Mouse (Mus musculus) G1E (cell line): ENCODE measurements around the gene Pim1. TPM values are rescaled to one million over a fixed set of nuclear protein-coding genes. Genes with fewer than 3 reads are reported as not detected.

Experiments used
- ATAC-seq: 2 replicates; pipeline ENCODE4 v1.8.0; 2016; ENCODE audit warnings: mild to moderate bottlenecking; ENCODE audit not compliant: insufficient number of reproducible peaks, poor library complexity, low FRiP score, severe bottlenecking; ENCODE audit errors: extremely low read depth
- DNase-seq: peaks from one replicate; pipeline ENCODE4 v3.0.0; 2012; ENCODE audit warnings: low spot score
- H3K27me3 ChIP-seq: 2 replicates; pipeline ENCODE4 v1.6.1; 2012; ENCODE audit warnings: mild to moderate bottlenecking, low read length, inconsistent platforms; ENCODE audit not compliant: insufficient read depth
- H3K36me3 ChIP-seq: replicated peaks from 2 replicates; pipeline ENCODE3; 2012; ENCODE audit warnings: mild to moderate bottlenecking, inconsistent platforms
- H3K4me1 ChIP-seq: 2 replicates; pipeline ENCODE4 v1.6.1; 2012; ENCODE audit warnings: low read depth, low read length, inconsistent platforms, mixed read lengths; ENCODE audit not compliant: insufficient read depth
- H3K4me3 ChIP-seq: 2 replicates; pipeline ENCODE4 v1.5.1; 2012; ENCODE audit warnings: low read depth, mild to moderate bottlenecking, inconsistent platforms, low read length, moderate library complexity, mixed read lengths
- H3K9me3 ChIP-seq: replicated peaks from 2 replicates; pipeline ENCODE4 v1.6.1; 2012; ENCODE audit warnings: inconsistent platforms
- CTCF ChIP-seq: IDR thresholded peaks from 2 replicates; pipeline ENCODE4 v1.5.1; 2012; ENCODE audit warnings: low read depth, low read length, inconsistent platforms, mixed read lengths
- GATA1 ChIP-seq: IDR thresholded peaks from 2 replicates; pipeline ENCODE4 v1.6.1; 2012; ENCODE audit warnings: borderline replicate concordance, low read length, inconsistent platforms, mixed read lengths
- GATA2 ChIP-seq: IDR thresholded peaks from 2 replicates; pipeline ENCODE4 v1.6.1; 2012; ENCODE audit warnings: low read depth, low read length, inconsistent platforms, borderline replicate concordance
- POLR2AphosphoS5 ChIP-seq: IDR thresholded peaks from 2 replicates; pipeline ENCODE4 v1.6.1; 2012; ENCODE audit warnings: low read depth, low read length, inconsistent platforms; ENCODE audit not compliant: insufficient replicate concordance
- TAL1 ChIP-seq: conservative IDR thresholded peaks from 2 replicates; pipeline ENCODE4 v1.6.1; 2012; ENCODE audit warnings: low read depth, low read length, inconsistent platforms, mixed read lengths
- polyA plus RNA-seq: library from polyadenylated mRNA; stranded (reverse); fragments of >175 nt; gene quantifications from 2 replicates; pipeline ENCODE4 v1.2.3, GENCODE M21; 2012
- total RNA-seq, 2 experiments: library from RNA; stranded (forward) in 1 of 2; stranded (reverse) in 1 of 2; fragments of 200-1000 nt in 1 of 2; fragments of >200 nt in 1 of 2; fragmentation: Nextera tagmentation in 1 of 2; gene quantifications; 2 replicates each; pipeline ENCODE4 v1.2.3; 2014 to 2017

Gene Pim1
- total and polyA plus RNA-seq, 3 experiments, result 123 to 174 (median 151) TPM

DNA sequence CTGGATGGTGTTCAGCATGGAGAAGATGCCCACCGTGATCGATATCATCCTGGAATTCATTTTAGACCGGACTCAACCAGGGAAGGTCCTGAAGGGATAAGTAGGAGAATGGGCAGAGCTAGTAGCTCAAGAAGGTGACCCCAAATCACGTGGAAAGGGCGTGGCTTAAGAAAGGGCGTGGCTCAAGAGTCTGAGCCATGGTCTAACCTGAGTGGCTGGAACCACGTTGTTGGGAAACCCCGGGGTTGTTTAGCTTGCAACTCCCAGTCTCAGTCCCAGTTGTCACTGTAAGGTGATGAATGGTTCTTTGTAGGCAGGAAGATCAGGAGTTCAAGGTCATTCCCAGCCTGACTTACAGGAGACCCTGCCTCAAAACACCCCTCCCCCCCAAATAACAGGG is 29.2 kb downstream of the Pim1 start:
- Histone ChIP-seq H3K27me3 (no peaks in the 10 kb centered on the region; the same call in 1 of the 2 replicates), H3K36me3 (no peaks in the 10 kb centered on the region), H3K9me3 (peaks cover 5% of the 10 kb centered on the region; the same call in 1 of the 2 replicates), H3K4me1 (peaks cover 25% of the 10 kb centered on the region), H3K4me3 (no peak overlapping the region)
- no peak for DNase-seq
- TF ChIP-seq CTCF, result no peak
- no peak for TF ChIP-seq GATA2
- ATAC-seq, result no peak

DNA sequence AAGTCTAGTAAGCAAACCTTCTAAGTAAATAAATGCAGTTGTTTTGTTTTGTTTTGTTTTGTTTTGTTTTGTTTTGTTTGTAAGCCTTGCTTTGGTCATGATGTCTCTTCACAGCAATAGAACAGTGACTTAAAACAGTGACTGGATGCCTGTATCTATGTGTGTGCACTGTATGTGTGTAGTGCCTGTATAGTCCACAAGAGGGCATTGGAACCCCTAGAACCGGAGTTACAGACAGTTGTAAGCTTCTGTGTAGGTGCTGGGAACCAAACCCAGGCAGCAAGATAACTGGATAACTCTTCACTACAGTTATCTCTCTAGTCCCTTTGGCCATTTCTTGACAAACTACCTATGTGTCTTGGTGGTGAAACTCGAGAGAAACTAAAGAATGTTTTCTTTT is 35.1 kb downstream of the Pim1 start:
- ATAC-seq, result no peak
- TF ChIP-seq GATA1 (no peak), GATA2 (no peak), POLR2AphosphoS5 (no peak), TAL1 (no peak), CTCF (no peak)
- no peak overlapping the region for H3K4me3 ChIP-seq
- no peaks in the 10 kb centered on the region; the same call in 1 of the 2 replicates for H3K4me1 ChIP-seq
- peaks cover 16% of the 10 kb centered on the region for H3K9me3 ChIP-seq
- peaks cover 7% of the 10 kb centered on the region for H3K27me3 ChIP-seq
- H3K36me3 ChIP-seq, result no peaks in the 10 kb centered on the region
- DNase-seq, result no peak

DNA sequence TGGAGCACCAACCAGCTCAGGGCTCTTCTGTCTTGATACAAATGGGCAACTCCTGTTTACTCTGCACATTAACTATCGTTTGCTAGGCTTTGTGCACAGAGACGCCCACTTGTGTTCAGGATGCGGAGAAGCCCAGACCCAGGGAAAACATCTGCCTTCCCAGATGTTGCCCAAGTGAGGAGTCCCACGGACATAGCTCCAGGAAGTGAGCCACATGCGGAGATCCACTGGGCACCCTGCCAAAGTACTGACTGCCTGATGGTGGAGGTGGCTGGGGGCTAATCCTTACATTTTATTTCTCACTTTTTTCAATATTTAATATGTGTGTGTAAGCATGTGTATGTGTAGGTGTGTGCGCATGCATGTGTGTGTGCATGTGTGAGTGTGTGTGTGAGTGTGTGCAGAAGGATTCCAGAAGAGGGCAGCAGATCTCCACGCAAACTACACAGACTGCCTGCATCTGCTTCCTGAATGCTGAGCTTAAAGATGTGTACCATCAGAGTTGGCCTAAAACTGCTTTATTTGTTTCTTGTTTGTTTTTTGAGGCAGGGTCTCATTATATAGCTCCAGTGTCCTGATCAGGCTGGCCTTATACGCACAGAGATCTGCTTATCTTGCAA is 38.1 kb downstream of the Pim1 start:
- Histone ChIP-seq H3K4me1 (no peaks in the 10 kb centered on the region; the same call in none of the 2 replicates), H3K9me3 (peaks cover 16% of the 10 kb centered on the region), H3K27me3 (peaks cover 10% of the 10 kb centered on the region; the same call in 1 of the 2 replicates), H3K4me3 (no peak overlapping the region), H3K36me3 (no peaks in the 10 kb centered on the region)
- DNase-seq, result no peak
- TF ChIP-seq GATA2, result no peak
- TF ChIP-seq CTCF, result 0 out of 2 replicates have a peak, but pooled peaks have one; percentile 19
- no peak for ATAC-seq

DNA sequence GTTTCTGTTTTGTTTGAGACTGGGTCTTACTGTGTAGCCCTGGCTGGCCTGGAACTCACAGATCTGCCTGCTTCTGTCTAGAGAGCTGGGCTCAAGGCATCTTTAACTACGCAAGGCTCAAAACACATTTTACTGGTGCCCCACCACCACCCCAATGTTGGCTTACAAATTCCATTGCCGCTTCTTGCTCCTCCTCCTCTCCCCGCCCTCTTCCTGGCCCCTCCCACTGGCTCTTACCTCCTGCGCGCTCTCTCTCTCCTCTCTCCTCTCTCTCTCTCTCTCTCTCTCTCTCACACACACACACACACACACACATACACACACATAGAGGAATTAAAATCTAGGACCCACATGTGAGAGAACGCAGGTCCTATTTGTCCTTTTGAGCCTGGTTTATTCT is 40.0 kb downstream of the Pim1 start:
- TF ChIP-seq POLR2AphosphoS5 (no peak), CTCF (no peak), GATA1 (no peak), GATA2 (no peak), TAL1 (no peak)
- H3K9me3 ChIP-seq, result peaks cover 13% of the 10 kb centered on the region
- H3K27me3 ChIP-seq, result peaks cover 16% of the 10 kb centered on the region
- H3K4me1 ChIP-seq, result no peaks in the 10 kb centered on the region; the same call in none of the 2 replicates
- no peaks in the 10 kb centered on the region for H3K36me3 ChIP-seq
- H3K4me3 ChIP-seq, result no peak overlapping the region
- ATAC-seq (no peak), DNase-seq (no peak)

DNA sequence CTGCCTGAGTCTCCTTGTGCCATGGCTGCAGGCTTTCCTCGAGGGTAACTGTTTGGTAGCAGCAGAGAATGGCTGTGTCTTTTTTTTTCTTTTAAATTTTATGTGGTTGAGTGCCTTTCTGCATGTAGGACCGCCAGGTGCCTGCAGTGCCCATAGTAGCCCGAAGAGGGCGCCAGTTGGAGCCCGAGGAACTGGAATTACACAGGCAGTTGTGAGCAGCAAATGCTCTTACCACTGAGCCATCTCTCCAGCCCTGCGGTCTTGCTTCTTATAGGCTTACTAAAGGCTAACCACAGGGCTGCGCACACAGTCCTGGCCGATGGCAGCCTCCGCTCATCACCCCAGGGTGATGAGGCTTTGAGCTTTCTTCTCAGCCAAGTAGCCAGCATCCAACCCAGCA is 40.7 kb downstream of the Pim1 start:
- TF ChIP-seq CTCF, result no peak
- TF ChIP-seq TAL1, result no peak
- no peak for TF ChIP-seq GATA2
- no peak for TF ChIP-seq GATA1
- no peak for TF ChIP-seq POLR2AphosphoS5
- Histone ChIP-seq H3K9me3 (peaks cover 6% of the 10 kb centered on the region), H3K27me3 (peaks cover 18% of the 10 kb centered on the region), H3K36me3 (no peaks in the 10 kb centered on the region), H3K4me1 (no peaks in the 10 kb centered on the region; the same call in none of the 2 replicates), H3K4me3 (no peak overlapping the region)
- ATAC-seq (no peak), DNase-seq (no peak)

DNA sequence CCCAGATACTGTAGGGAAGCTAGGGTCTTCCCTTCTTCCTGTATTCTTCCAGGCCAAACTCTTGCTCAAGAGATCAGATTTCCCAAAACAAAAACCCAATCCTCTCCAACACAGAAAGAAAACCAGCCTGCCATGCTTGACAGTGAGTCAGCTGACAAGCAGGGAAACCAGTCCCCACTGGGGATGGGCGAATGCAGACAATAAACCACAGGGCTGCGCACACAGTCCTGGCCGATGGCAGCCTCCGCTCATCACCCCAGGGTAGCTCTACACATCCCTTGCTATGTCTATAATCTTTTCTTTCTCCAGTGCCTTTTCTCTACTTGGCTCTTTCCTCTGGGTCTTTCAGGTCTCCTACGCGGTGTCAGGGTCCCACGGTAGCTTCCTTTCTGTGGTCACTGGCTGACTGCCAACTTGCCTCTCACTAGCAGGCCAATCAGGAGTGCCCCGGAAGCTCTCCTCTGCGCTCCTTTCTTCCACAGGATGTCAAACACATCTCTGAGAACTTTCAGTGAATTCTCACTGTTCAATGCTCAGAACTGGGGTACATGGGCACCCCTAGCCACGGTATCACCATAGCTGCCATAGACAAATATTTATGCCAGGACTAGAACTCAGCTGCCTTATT is 41.3 kb downstream of the Pim1 start:
- Histone ChIP-seq H3K9me3 (peaks cover 4% of the 10 kb centered on the region; the same call in 1 of the 2 replicates), H3K4me3 (no peak overlapping the region), H3K36me3 (no peaks in the 10 kb centered on the region), H3K4me1 (no peaks in the 10 kb centered on the region; the same call in none of the 2 replicates), H3K27me3 (peaks cover 14% of the 10 kb centered on the region)
- ATAC-seq, result no peak
- no peak for TF ChIP-seq TAL1
- no peak for TF ChIP-seq GATA2
- no peak for TF ChIP-seq CTCF
- DNase-seq, result no peak

DNA sequence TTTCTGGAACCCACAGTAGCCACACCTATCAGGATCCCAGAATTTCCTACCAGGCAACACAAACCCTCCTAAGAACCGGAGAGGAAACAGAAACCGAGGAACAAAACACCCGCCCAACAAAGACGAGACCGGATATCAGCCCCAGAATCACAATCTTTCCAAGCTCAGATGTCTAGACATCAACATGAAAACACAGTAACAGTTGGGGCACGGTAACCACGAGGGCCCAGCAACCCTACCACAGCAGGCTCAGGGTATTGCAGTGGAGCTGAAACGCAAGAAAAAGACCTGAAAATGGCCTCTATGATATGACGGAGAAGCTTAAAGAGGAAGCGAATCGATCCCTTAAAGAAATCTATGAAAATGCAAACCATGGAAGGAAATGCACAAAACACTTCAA is 43.3 kb downstream of the Pim1 start:
- DNase-seq, result no peak
- no peak for ATAC-seq

More for the DNA sequence above, 43.3 kb downstream of the Pim1 start:
- no peak overlapping the region for H3K4me3 ChIP-seq
- H3K9me3 ChIP-seq, result peaks cover 4% of the 10 kb centered on the region; the same call in 1 of the 2 replicates
- H3K36me3 ChIP-seq, result no peaks in the 10 kb centered on the region
- H3K27me3 ChIP-seq, result peaks cover 22% of the 10 kb centered on the region
- TF ChIP-seq GATA2 (no peak), CTCF (no peak), GATA1 (no peak), TAL1 (no peak), POLR2AphosphoS5 (no peak)
- no peaks in the 10 kb centered on the region; the same call in 1 of the 2 replicates for H3K4me1 ChIP-seq
